ENCODE assay signal across 11 mouse cellular contexts in genomic region chr7:114740360-114741165, GRCm38 (mm10). TPM values are rescaled to one million over a fixed set of nuclear protein-coding genes. Genes with fewer than 3 reads are reported as not detected.
DNase-seq lines count a peak whose midpoint lies in the region; ATAC-seq lines count a peak whose summit lies in the region.
"Had no signal": no experiment of that assay in that cellular context is flagged by ENCODE, and none has a peak within 500 bp of the region (broad histone marks: within the 10 kb centered on the region; RNA-seq: fewer than 3 reads in every experiment).

No protein-coding gene starts in this region.

- no peaks in the 10 kb centered on the region for H3K4me1 ChIP-seq in midbrain, embryonic 11.5 days (ENCODE audit: control insufficient read depth, insufficient read depth, low read length)
- peaks cover 13% of the 10 kb centered on the region for H3K4me1 ChIP-seq in midbrain, embryonic 10.5 days

- WGBS in midbrain, embryonic 11.5 days = 52% methylated on average over 6 of the region's 6 CpGs
- WGBS in midbrain, embryonic 10.5 days = 55% methylated on average over 6 of the region's 6 CpGs

- no peak overlapping the region for H3K4me2 ChIP-seq in midbrain, embryonic 11.5 days

- no peaks in the 10 kb centered on the region for H3K36me3 ChIP-seq in midbrain, embryonic 11.5 days (ENCODE audit: control insufficient read depth, insufficient read depth, low read length)
- H3K36me3 ChIP-seq in midbrain, embryonic 10.5 days = no peaks in the 10 kb centered on the region
- H3K36me3 ChIP-seq: heart, embryonic 10.5 days had no signal

- H3K4me3 ChIP-seq in midbrain, embryonic 11.5 days (ENCODE audit: low read depth, low read length) = no peak overlapping the region
- no peak overlapping the region for H3K4me3 ChIP-seq in midbrain, embryonic 10.5 days
- H3K4me3 ChIP-seq: erythroblast, embryonic 14.5 days; heart, embryonic 10.5 days had no signal

- intact Hi-C loops in heart, postnatal 14 days (cut with DNase I) = no loop called here

- peaks cover 3% of the 10 kb centered on the region; the same call in 1 of the 2 replicates for H3K27me3 ChIP-seq in midbrain, embryonic 11.5 days (ENCODE audit: control insufficient read depth, insufficient read depth, low read length)
- peaks cover 13% of the 10 kb centered on the region for H3K27me3 ChIP-seq in midbrain, embryonic 10.5 days (ENCODE audit: low read depth, poor library complexity, severe bottlenecking)

- no peak overlapping the region for H3K9ac ChIP-seq in midbrain, embryonic 11.5 days (ENCODE audit: low read length)

- ATAC-seq in midbrain, embryonic 11.5 days (ENCODE audit: low FRiP score) = no peak

- no peak overlapping the region for H3K27ac ChIP-seq in midbrain, embryonic 11.5 days (ENCODE audit: low read depth, low read length)
- no peak overlapping the region for H3K27ac ChIP-seq in midbrain, embryonic 10.5 days (replicated peaks)
- H3K27ac ChIP-seq: heart, embryonic 10.5 days had no signal

- H3K9me3 ChIP-seq in midbrain, embryonic 11.5 days (ENCODE audit: control insufficient read depth, low read length) = no peaks in the 10 kb centered on the region
- no peaks in the 10 kb centered on the region for H3K9me3 ChIP-seq in midbrain, embryonic 10.5 days (replicated peaks)
- H3K9me3 ChIP-seq: heart, embryonic 10.5 days had no signal

- DNase-seq in heart, postnatal 4 days = peak; percentile 35
- DNase-seq in heart, postnatal 14 days = no peak
- peak; percentile 87 for DNase-seq in midbrain, embryonic 11.5 days (ENCODE audit: low spot score, missing footprints)
- DNase-seq in midbrain, embryonic 10.5 days (ENCODE audit: low spot score) = no peak
- DNase-seq in adrenal gland, postnatal 25 days = peak; percentile 29
- DNase-seq in thymus, postnatal 25 days = peak; percentile 53
- DNase-seq in right cerebral cortex, adult 2 months (ENCODE audit: low spot score in 2 of 2) = no peak
- DNase-seq: lung, postnatal 14 days; right cerebral cortex, postnatal 25 days had no signal

RNA-seq across cellular contexts. Expression of gene Insc, which starts 2.9 kb away (rescaled TPM):
- 1 to 10 TPM; 1.9 to 2.7 TPM for total RNA-seq in heart, postnatal 4 days (2021)
- total RNA-seq in heart, postnatal 14 days (2021) = under 1 TPM; 0.74 to 0.83 TPM
- 1.7 and 2.2 TPM in 2 replicates for polyA plus RNA-seq in midbrain, embryonic 11.5 days (2014; fragmentation: Nextera tagmentation; extraction: Ambion mirVana)
- polyA plus RNA-seq in midbrain, embryonic 10.5 days (2016; fragmentation: Nextera tagmentation; extraction: Ambion mirVana) = 2.0 and 2.4 TPM in 2 replicates
- total RNA-seq in adrenal gland, postnatal 25 days (2021) = 1.5 and 2.6 TPM in 2 replicates

RNA-seq across cellular contexts. Expression of gene Calcb, which starts 22.1 kb away (rescaled TPM):
- 1 to 10 TPM; 1.3 to 1.8 TPM for total RNA-seq in heart, postnatal 4 days (2021)
- total RNA-seq in heart, postnatal 14 days (2021) = under 1 TPM; 0.54 to 0.79 TPM
- polyA plus RNA-seq in midbrain, embryonic 11.5 days (2014; fragmentation: Nextera tagmentation; extraction: Ambion mirVana) = not detected in 2 replicates
- not detected in 2 replicates for polyA plus RNA-seq in midbrain, embryonic 10.5 days (2016; fragmentation: Nextera tagmentation; extraction: Ambion mirVana)
- not detected in 2 replicates for total RNA-seq in adrenal gland, postnatal 25 days (2021)
- polyA plus RNA-seq: erythroblast, embryonic 14.5 days; heart, embryonic 10.5 days had no signal

Comparison
In these comparisons a context has a peak if more than half of its experiments do, and no peak if none do; other contexts are left out.
1. DNase-seq: peak in heart, postnatal 4 days (single experiment), midbrain, embryonic 11.5 days (single experiment), adrenal gland, postnatal 25 days (single experiment) and thymus, postnatal 25 days (single experiment); none in heart, postnatal 14 days (0 of 2), midbrain, embryonic 10.5 days (single experiment) and right cerebral cortex, adult 2 months (0 of 2).